Mouse (Mus musculus): Measurements from ENCODE around the gene Zfp36l3. TPM values are rescaled to one million over a fixed set of nuclear protein-coding genes. Genes with fewer than 3 reads are reported as not detected.
"Not testable (repeated sequence)": the region's sequence is repeated elsewhere in the genome, so short reads cannot be mapped to it uniquely, and the experiment has no call there.

Zfp36l3 gene
- not detected in 2 replicates for polyA plus RNA-seq (2012)

GRCm38 (mm10) chrX:53776276-53776675 lies at the start of gene Zfp36l3:
Zfp36l3 (minus strand) TSS chrX:53776394.
- no peak for TF ChIP-seq GATA1 (IDR thresholded peaks at IDR 0.05; ENCODE audit: low read length)

DNA sequence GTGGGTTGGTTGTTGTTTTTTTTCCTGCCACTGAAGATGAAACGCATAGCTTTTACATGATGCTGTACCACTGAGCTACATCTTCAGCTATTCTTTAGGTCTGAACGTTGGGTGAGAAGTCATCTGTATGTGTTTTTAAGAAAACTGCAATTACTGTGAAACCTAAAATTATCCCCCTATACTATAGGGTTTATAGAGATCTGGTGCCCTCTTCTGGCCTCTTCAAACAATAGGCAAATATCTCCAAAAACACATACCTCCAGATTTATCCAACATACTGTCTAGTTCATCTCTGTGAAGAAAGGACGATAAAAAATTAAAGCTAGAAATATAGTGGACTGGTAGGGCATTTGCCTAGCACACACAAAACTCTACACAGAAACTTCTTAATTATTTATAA lies 22.9 kb upstream of the Zfp36l3 start:
- no peak for TF ChIP-seq GATA1 (IDR thresholded peaks at IDR 0.05; ENCODE audit: low read length)

GRCm38 (mm10) chrX:53797519-53797918 lies 21.3 kb upstream of the Zfp36l3 start, which contains the start of gene Xlr:
Xlr (minus strand) TSS chrX:53797706.
- TF ChIP-seq GATA1 (IDR thresholded peaks at IDR 0.05; ENCODE audit: low read length) = not testable (repeated sequence)

DNA sequence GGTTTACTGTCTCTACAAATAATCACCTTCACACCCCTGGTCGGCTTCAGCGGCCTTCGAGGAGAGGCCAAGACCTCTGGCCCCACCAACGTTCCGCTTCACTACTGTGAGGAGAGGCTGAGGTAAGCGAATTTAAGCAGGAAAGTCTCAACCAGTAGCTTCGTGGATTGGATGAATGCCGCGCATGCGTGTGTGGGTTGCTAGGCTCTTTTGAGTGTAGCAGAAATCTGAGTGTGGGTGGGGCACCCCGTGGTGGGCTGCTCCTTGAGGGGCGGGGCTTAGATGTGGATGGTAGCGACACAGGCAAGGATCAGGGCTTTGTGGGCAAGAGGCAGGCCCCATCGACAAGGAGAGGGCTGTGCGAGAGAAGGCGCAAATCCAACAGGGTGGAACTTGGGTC lies 18.5 kb downstream of the Zfp36l3 start, which contains the start of gene 1700013H16Rik:
1700013H16Rik (minus strand) TSS at position 96 of the 400 bp plus-strand sequence.
- TF ChIP-seq GATA1 (IDR thresholded peaks at IDR 0.05; ENCODE audit: low read length) = no peak

- TF ChIP-seq GATA1 (IDR thresholded peaks at IDR 0.05; ENCODE audit: low read length) = no peak
Measured at GRCm38 (mm10) chrX:53752851-53753250, 23.3 kb downstream of the Zfp36l3 start.

DNA sequence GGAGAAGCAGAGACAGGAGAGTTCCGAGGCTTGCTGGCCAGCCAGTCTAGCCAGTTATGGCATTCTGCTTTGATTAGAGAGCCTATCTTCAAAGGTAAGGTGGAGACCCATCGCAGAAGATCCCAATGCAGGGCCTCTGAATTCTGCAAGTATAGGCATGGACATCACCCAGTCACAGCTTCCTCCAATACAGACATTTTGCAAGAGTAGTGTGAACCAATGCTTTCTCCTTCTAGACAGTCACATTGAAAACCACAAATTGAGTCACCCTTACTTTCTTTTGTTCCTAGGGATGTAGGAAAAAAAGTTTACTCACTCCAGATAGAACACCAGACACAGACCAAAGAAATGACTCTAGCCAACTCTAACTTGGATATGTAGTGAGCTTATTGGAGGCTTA lies 47.2 kb downstream of the Zfp36l3 start:
- no peak for TF ChIP-seq GATA1 (IDR thresholded peaks at IDR 0.05; ENCODE audit: low read length)

DNA sequence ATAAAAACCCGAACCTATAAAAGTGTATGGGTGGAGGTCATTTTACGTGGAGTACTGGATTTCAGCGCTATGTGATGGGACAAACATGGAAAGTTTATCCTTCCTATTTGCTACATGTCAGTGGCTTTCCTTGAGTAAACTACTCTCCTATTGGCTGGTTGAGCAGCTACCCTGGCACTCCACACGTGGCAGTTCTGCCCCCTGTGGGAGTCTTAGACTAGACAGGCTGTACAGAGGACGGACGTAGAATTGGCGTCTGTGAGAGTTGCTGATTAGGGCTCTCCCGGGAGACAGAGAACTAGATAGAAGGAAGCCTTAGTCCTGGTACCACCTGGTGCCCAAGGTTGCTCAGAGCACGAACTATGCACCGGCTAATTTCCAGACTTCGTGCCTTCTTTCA lies 51.6 kb downstream of the Zfp36l3 start, which contains the start of gene 4930502E18Rik:
4930502E18Rik (plus strand) TSS at position 231 of the 400 bp plus-strand sequence.
- TF ChIP-seq GATA1 (IDR thresholded peaks at IDR 0.05; ENCODE audit: low read length) = no peak

Other genes with a start within 250 kb of the Zfp36l3 start
- gene Rtl8c, start 168.4 kb downstream of the Zfp36l3 start, polyA plus RNA-seq (2012) = not detected in 2 replicates
- not detected in 2 replicates for gene Gm14597, start 167.4 kb downstream of the Zfp36l3 start, polyA plus RNA-seq (2012)
- gene Rtl8a, start 132.7 kb downstream of the Zfp36l3 start, polyA plus RNA-seq (2012) = not detected in 2 replicates
- not detected in 2 replicates for gene Rtl8b, start 106.0 kb downstream of the Zfp36l3 start, polyA plus RNA-seq (2012)
- not detected in 2 replicates for gene 4930502E18Rik, start 51.6 kb downstream of the Zfp36l3 start, polyA plus RNA-seq (2012)
- gene 1700013H16Rik, start 18.6 kb downstream of the Zfp36l3 start, polyA plus RNA-seq (2012) = not detected in 2 replicates
- gene Xlr, start 21.3 kb upstream of the Zfp36l3 start, polyA plus RNA-seq (2012) = 0.24 TPM in 1 of 2 replicates, not detected in the other

All from G1E-ER4 (cell line).